Mouse (Mus musculus): ENCODE measurements around the gene Faap24. TPM values are rescaled to one million over a fixed set of nuclear protein-coding genes. Genes with fewer than 3 reads are reported as not detected.

Gene Faap24
- polyA plus RNA-seq, 1 experiment: 8.3 TPM

- DNase-seq: no peak
- Histone ChIP-seq H3K27me3 (ENCODE audit: control insufficient read depth, insufficient read depth, low read length) (no peaks in the 10 kb centered on the region), H3K36me3 (ENCODE audit: control insufficient read depth, insufficient read depth, low read length) (no peaks in the 10 kb centered on the region), H3K27ac (ENCODE audit: control insufficient read depth, insufficient read depth, low read length) (no peak overlapping the region), H3K4me1 (replicated peaks; ENCODE audit: control insufficient read depth, insufficient read depth, low read length) (no peaks in the 10 kb centered on the region), H3K4me3 (ENCODE audit: control insufficient read depth, insufficient read depth, low read length) (no peak overlapping the region)
- 95% methylated on average over 12 of the region's 12 CpGs for WGBS
- TF ChIP-seq POLR2A (IDR thresholded peaks at IDR 0.05; ENCODE audit: control insufficient read depth, extremely low read depth, insufficient read depth, low read length, poor library complexity) (no peak), CTCF (IDR thresholded peaks at IDR 0.05; ENCODE audit: borderline replicate concordance, control insufficient read depth, extremely low read depth, insufficient read depth, low read length, poor library complexity) (no peak)
Observed at GRCm38 (mm10) chr7:35357621-35358020, 39.0 kb downstream of the Faap24 start.

GRCm38 (mm10) chr7:35355303-35355872, 41.2 kb downstream of the Faap24 start:
- H3K4me1 ChIP-seq (replicated peaks; ENCODE audit: control insufficient read depth, insufficient read depth, low read length): no peaks in the 10 kb centered on the region
- H3K27ac ChIP-seq (ENCODE audit: control insufficient read depth, insufficient read depth, low read length): no peak overlapping the region
- 63% methylated on average over 5 of the region's 5 CpGs for WGBS
- H3K4me3 ChIP-seq (ENCODE audit: control insufficient read depth, insufficient read depth, low read length): no peak overlapping the region
- H3K27me3 ChIP-seq (ENCODE audit: control insufficient read depth, insufficient read depth, low read length): no peaks in the 10 kb centered on the region
- no peaks in the 10 kb centered on the region for H3K36me3 ChIP-seq (ENCODE audit: control insufficient read depth, insufficient read depth, low read length)
- TF ChIP-seq CTCF (IDR thresholded peaks at IDR 0.05; ENCODE audit: borderline replicate concordance, control insufficient read depth, extremely low read depth, insufficient read depth, low read length, poor library complexity): no peak
- TF ChIP-seq POLR2A (IDR thresholded peaks at IDR 0.05; ENCODE audit: control insufficient read depth, extremely low read depth, insufficient read depth, low read length, poor library complexity): no peak
- no peak for DNase-seq

DNA sequence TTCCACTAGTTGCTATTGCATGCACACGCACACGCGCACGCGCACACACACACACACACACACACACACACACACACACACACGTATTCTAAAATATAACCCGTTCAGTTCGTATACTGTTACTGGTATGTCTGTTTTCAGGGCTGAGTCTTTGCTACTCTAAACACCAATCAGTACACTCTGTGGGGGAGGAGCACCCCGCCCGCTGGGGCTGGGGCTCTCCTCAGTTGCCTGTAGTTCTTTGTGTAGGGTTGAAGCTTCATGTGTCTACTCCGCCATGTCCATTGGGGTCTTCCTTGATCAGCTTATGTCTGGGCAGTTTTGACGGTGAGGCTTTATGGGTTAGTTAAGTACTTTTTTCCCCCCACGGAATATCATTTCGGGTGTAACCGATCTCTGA, 43.3 kb downstream of the Faap24 start:
- TF ChIP-seq POLR2A (IDR thresholded peaks at IDR 0.05; ENCODE audit: control insufficient read depth, extremely low read depth, insufficient read depth, low read length, poor library complexity) (no peak), CTCF (IDR thresholded peaks at IDR 0.05; ENCODE audit: borderline replicate concordance, control insufficient read depth, extremely low read depth, insufficient read depth, low read length, poor library complexity) (no peak)
- no peak overlapping the region for H3K4me3 ChIP-seq (ENCODE audit: control insufficient read depth, insufficient read depth, low read length)
- no peak overlapping the region for H3K27ac ChIP-seq (ENCODE audit: control insufficient read depth, insufficient read depth, low read length)
- no peak for DNase-seq
- WGBS: 97% methylated on average over 15 of the region's 15 CpGs
- no peaks in the 10 kb centered on the region for H3K27me3 ChIP-seq (ENCODE audit: control insufficient read depth, insufficient read depth, low read length)
- H3K4me1 ChIP-seq (replicated peaks; ENCODE audit: control insufficient read depth, insufficient read depth, low read length): no peaks in the 10 kb centered on the region
- H3K36me3 ChIP-seq (ENCODE audit: control insufficient read depth, insufficient read depth, low read length): no peaks in the 10 kb centered on the region

DNA sequence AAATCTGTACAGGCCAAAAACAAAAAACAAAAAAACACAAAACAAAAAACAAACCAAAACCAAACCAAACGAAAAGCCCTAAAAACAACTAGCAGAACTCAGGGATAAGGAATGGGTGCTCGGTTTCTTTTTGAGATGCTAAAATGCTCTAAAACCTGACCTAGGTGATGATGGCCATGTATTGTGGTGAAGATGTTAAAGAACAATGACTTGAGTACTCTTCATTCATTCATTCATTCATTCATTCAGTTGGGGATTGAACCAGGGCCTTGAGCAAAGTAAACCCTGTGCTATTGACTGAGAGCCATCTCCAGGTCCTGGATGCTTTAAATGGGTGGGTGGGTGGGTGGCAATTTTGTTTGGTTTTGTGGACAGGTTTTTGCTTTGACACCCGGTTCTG, 45.5 kb downstream of the Faap24 start:
- Histone ChIP-seq H3K27me3 (ENCODE audit: control insufficient read depth, insufficient read depth, low read length) (no peaks in the 10 kb centered on the region), H3K4me3 (ENCODE audit: control insufficient read depth, insufficient read depth, low read length) (no peak overlapping the region), H3K36me3 (ENCODE audit: control insufficient read depth, insufficient read depth, low read length) (no peaks in the 10 kb centered on the region), H3K27ac (ENCODE audit: control insufficient read depth, insufficient read depth, low read length) (no peak overlapping the region), H3K4me1 (replicated peaks; ENCODE audit: control insufficient read depth, insufficient read depth, low read length) (no peaks in the 10 kb centered on the region)
- DNase-seq: no peak
- TF ChIP-seq POLR2A (IDR thresholded peaks at IDR 0.05; ENCODE audit: control insufficient read depth, extremely low read depth, insufficient read depth, low read length, poor library complexity) (no peak), CTCF (IDR thresholded peaks at IDR 0.05; ENCODE audit: borderline replicate concordance, control insufficient read depth, extremely low read depth, insufficient read depth, low read length, poor library complexity) (no peak)
- WGBS: 90% methylated on average over 3 of the region's 3 CpGs

DNA sequence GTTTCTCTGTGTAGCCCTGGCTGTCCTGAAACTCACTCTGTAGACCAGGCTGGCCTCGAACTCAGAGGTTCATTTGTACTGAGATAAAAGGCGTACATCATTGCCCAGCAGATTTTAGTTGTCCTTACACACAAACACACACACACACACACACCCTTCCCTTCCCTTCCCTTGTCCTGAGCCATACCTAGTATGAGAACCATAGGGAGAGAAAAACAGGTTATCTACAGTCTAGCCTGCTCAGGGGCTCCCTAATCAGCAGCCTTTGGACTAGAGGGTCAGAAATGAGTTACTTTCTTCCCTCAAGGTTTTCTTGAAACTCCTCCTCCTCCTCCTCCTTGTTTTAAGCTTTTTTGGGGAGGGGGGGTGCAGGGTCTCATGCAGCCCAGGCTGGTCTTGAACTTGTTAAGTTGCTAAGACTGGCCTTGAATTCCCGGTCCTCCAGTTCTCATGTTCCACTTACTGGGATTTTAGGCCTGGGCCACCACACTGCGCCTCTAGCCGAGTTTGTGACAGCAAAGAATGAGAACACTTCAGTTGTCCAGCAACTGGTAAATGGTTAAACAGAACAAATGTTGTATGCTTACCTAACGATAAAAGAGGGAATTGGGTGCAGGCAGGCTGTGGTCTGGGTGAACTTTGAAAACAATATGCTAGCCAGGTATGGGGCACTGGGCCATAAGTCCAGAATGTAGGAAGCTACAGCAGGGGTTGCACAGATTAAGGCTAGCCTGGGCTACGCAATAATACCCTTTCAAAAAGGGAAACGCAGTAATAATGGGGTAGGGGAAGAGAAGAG, 46.6 kb downstream of the Faap24 start:
- 92% methylated on average over 8 of the region's 8 CpGs for WGBS
- Histone ChIP-seq H3K27ac (ENCODE audit: control insufficient read depth, insufficient read depth, low read length) (no peak overlapping the region), H3K4me3 (ENCODE audit: control insufficient read depth, insufficient read depth, low read length) (no peak overlapping the region), H3K27me3 (ENCODE audit: control insufficient read depth, insufficient read depth, low read length) (no peaks in the 10 kb centered on the region), H3K4me1 (replicated peaks; ENCODE audit: control insufficient read depth, insufficient read depth, low read length) (no peaks in the 10 kb centered on the region), H3K36me3 (ENCODE audit: control insufficient read depth, insufficient read depth, low read length) (no peaks in the 10 kb centered on the region)
- DNase-seq: no peak
- TF ChIP-seq POLR2A (IDR thresholded peaks at IDR 0.05; ENCODE audit: control insufficient read depth, extremely low read depth, insufficient read depth, low read length, poor library complexity) (no peak), CTCF (IDR thresholded peaks at IDR 0.05; ENCODE audit: borderline replicate concordance, control insufficient read depth, extremely low read depth, insufficient read depth, low read length, poor library complexity) (no peak)

GRCm38 (mm10) chr7:35349022-35349421, 47.6 kb downstream of the Faap24 start:
- no peaks in the 10 kb centered on the region for H3K4me1 ChIP-seq (replicated peaks; ENCODE audit: control insufficient read depth, insufficient read depth, low read length)
- no peak overlapping the region for H3K4me3 ChIP-seq (ENCODE audit: control insufficient read depth, insufficient read depth, low read length)
- H3K36me3 ChIP-seq (ENCODE audit: control insufficient read depth, insufficient read depth, low read length): no peaks in the 10 kb centered on the region
- DNase-seq: no peak
- WGBS: 88% methylated on average over 4 of the region's 4 CpGs
- H3K27me3 ChIP-seq (ENCODE audit: control insufficient read depth, insufficient read depth, low read length): no peaks in the 10 kb centered on the region
- H3K27ac ChIP-seq (ENCODE audit: control insufficient read depth, insufficient read depth, low read length): no peak overlapping the region
- no peak for TF ChIP-seq POLR2A (IDR thresholded peaks at IDR 0.05; ENCODE audit: control insufficient read depth, extremely low read depth, insufficient read depth, low read length, poor library complexity)

Data from thymus, adult 2 months (tissue).